ENCODE assay signal across 13 mouse cellular contexts in genomic region chr14:27069434-27070097, GRCm38 (mm10). TPM values are rescaled to one million over a fixed set of nuclear protein-coding genes. Genes with fewer than 3 reads are reported as not detected.
A peak's percentile ranks its signal among the peaks of the same experiment; 100 is the strongest.
DNase-seq lines count a peak whose midpoint lies in the region; ATAC-seq and TF ChIP-seq lines count a peak whose summit lies in the region.
"Had no signal": no experiment of that assay in that cellular context is flagged by ENCODE, and none has a peak within 500 bp of the region (broad histone marks: within the 10 kb centered on the region; RNA-seq: fewer than 3 reads in every experiment).

No protein-coding gene starts in this region.

- no peak for DNase-seq in heart, postnatal 14 days
- no peak for DNase-seq in testis, postnatal 14 days (ENCODE audit: low spot score)
- peak; percentile 70 for DNase-seq in limb, embryonic 10.5 days (ENCODE audit: low spot score)
- no peak for DNase-seq in layer of hippocampus, postnatal 10 days (ENCODE audit: low spot score in 2 of 2)
- DNase-seq in lung, postnatal 10 days, result no peak
- no peak for DNase-seq in adipocyte (ENCODE audit: low spot score)
- DNase-seq: cerebellum, postnatal 10 days; kidney, adult 11 months; liver; thymus, adult 18-20 months had no signal

- H3K9me3 ChIP-seq in heart, embryonic 15.5 days (replicated peaks), result no peaks in the 10 kb centered on the region
- no peaks in the 10 kb centered on the region for H3K9me3 ChIP-seq in limb, embryonic 10.5 days (replicated peaks)

- TF ChIP-seq CTCF in testis, adult 2 months (IDR thresholded peaks at IDR 0.05; ENCODE audit: control insufficient read depth, insufficient read depth, insufficient replicate concordance, low read depth, low read length), result no peak

- peaks cover 57% of the 10 kb centered on the region for H3K4me1 ChIP-seq in heart, embryonic 15.5 days (replicated peaks)
- peaks cover 5% of the 10 kb centered on the region for H3K4me1 ChIP-seq in testis, adult 2 months (ENCODE audit: control insufficient read depth, insufficient read depth, low read length)
- peaks cover 100% of the 10 kb centered on the region for H3K4me1 ChIP-seq in limb, embryonic 10.5 days

- 31% methylated on average over 8 of the region's 8 CpGs for WGBS in heart, embryonic 15.5 days
- WGBS in limb, embryonic 10.5 days, result 7% methylated on average over 8 of the region's 8 CpGs

- no peak overlapping the region for H3K4me2 ChIP-seq in heart, embryonic 15.5 days

- ATAC-seq in heart, embryonic 15.5 days (replicated peaks; ENCODE audit: insufficient number of reproducible peaks, insufficient read depth, low FRiP score, low read depth), result no peak

- H3K4me3 ChIP-seq in heart, embryonic 15.5 days, result no peak overlapping the region
- H3K4me3 ChIP-seq in testis, adult 2 months (ENCODE audit: control insufficient read depth, low read depth, low read length), result peak overlapping the region; percentile 0
- H3K4me3 ChIP-seq in limb, embryonic 10.5 days, result peak overlapping the region; percentile 29

- intact Hi-C loops in heart, postnatal 14 days (cut with DNase I), result no loop called here

- H3K36me3 ChIP-seq in heart, embryonic 15.5 days, result no peaks in the 10 kb centered on the region
- no peaks in the 10 kb centered on the region for H3K36me3 ChIP-seq in testis, adult 2 months (ENCODE audit: control insufficient read depth, insufficient read depth, low read length)
- H3K36me3 ChIP-seq in limb, embryonic 10.5 days, result peaks cover 6% of the 10 kb centered on the region; the same call in 1 of the 2 replicates

- H3K27ac ChIP-seq in heart, embryonic 15.5 days, result peak overlapping the region; percentile 18; the same call in 1 of the 2 replicates
- no peak overlapping the region for H3K27ac ChIP-seq in testis, adult 2 months (ENCODE audit: control insufficient read depth, insufficient read depth, low read depth, low read length)
- H3K27ac ChIP-seq in limb, embryonic 10.5 days, result peak overlapping the region; percentile 94

- no peak overlapping the region for H3K9ac ChIP-seq in heart, embryonic 15.5 days

- no peak for TF ChIP-seq POLR2A in testis, adult 2 months (IDR thresholded peaks at IDR 0.05; ENCODE audit: control insufficient read depth, low read depth, low read length)

- no peaks in the 10 kb centered on the region for H3K27me3 ChIP-seq in heart, embryonic 15.5 days
- H3K27me3 ChIP-seq in testis, adult 2 months (ENCODE audit: control insufficient read depth, insufficient read depth, low read length), result no peaks in the 10 kb centered on the region
- H3K27me3 ChIP-seq in limb, embryonic 10.5 days (ENCODE audit: low read depth, poor library complexity, severe bottlenecking), result no peaks in the 10 kb centered on the region

RNA-seq across cellular contexts. Expression of gene Il17rd, which starts 30.8 kb away (rescaled TPM):
- 1.1 and 1.2 TPM in 2 replicates for polyA plus RNA-seq in heart, embryonic 15.5 days (2015; fragmentation: Nextera tagmentation; extraction: Ambion mirVana)
- 1 to 10 TPM; 6.5 to 7.2 TPM for total RNA-seq in heart, postnatal 14 days (2021)
- polyA plus RNA-seq in testis, adult 2 months (2012; rRNA removed), result 5.4 and 6.4 TPM in 2 replicates
- 17.4 and 18.2 TPM in 2 replicates for polyA plus RNA-seq in limb, embryonic 10.5 days (2016; fragmentation: Nextera tagmentation; extraction: Ambion mirVana)
- 1 to 10 TPM; 5.8 to 6.5 TPM for total RNA-seq in layer of hippocampus, postnatal 10 days (2021)
- total RNA-seq: megakaryocyte progenitor cell, adult 5-6 weeks had no signal

RNA-seq across cellular contexts. Expression of gene Arhgef3, which starts 45.1 kb away (rescaled TPM):
- polyA plus RNA-seq in heart, embryonic 15.5 days (2015; fragmentation: Nextera tagmentation; extraction: Ambion mirVana), result 14.7 and 15.4 TPM in 2 replicates
- 10 to 100 TPM; 30.6 to 32.1 TPM for total RNA-seq in heart, postnatal 14 days (2021)
- 6.5 and 7.7 TPM in 2 replicates for polyA plus RNA-seq in testis, adult 2 months (2012; rRNA removed)
- 4.4 and 8.4 TPM in 2 replicates for polyA plus RNA-seq in limb, embryonic 10.5 days (2016; fragmentation: Nextera tagmentation; extraction: Ambion mirVana)
- 10 to 100 TPM; 34.4 to 35.7 TPM for total RNA-seq in layer of hippocampus, postnatal 10 days (2021)
